Mouse (Mus musculus) embryo, embryonic 10.5 days (tissue): ENCODE data around the gene Serpine1.

ENCODE experiments used
- DNase-seq: peaks from one replicate; pipeline ENCODE4 v3.0.0-alpha.2; 2015; ENCODE audit warnings: low spot score

The Serpine1 gene

GRCm38 (mm10) chr5:137054299-137054698 is 17.8 kb downstream of the Serpine1 start:
- DNase-seq, result no peak

DNA sequence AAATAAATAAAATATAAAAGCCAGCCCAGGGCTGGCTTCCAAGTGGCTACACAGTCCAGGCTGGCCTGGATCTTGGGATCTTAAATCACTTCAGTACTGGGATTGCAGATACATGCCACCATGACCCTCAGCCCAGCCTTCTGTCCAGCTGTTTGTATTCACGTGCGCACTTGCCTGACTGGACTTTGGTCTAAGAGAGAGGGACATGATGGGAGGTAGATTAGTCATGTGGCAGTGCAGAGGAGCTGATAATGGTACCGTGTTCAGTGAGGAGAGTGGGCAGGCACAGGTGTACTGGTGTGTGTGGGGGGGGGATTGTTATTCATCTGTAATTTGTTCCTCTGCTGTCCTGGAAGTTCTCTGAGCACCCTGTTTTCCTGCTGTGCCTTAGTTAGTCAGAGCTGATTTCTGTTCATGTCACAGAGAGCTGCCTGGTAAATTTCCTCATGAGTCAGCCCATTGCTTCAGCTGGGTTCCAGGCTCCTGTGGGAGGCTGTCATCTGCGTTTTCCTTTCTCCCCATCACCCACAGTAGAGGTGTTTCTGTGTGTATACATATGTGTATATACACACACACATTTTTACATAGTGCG is 20.1 kb downstream of the Serpine1 start:
- no peak for DNase-seq

- DNase-seq, result no peak
Measured at GRCm38 (mm10) chr5:137051125-137051524, 20.9 kb downstream of the Serpine1 start.

DNA sequence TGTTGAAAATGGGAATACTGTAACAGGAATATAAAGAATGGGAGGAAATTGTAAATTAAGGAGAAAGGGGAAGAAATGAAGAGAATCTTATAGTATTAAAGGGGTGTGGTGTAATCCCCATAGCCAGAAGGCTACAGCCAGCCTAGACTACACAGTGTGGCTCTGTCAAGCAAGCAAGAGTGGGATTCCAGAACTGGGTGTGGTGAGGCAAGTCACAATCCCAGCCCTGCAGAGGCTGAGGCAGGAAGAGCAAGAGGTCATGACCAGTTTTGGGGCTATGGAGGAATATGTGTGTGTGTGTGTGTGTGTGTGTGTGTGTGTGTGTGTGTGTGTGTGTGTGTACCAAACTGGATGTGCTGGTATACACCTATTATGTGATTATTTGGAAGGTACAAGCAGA is 25.1 kb downstream of the Serpine1 start:
- DNase-seq, result no peak

DNA sequence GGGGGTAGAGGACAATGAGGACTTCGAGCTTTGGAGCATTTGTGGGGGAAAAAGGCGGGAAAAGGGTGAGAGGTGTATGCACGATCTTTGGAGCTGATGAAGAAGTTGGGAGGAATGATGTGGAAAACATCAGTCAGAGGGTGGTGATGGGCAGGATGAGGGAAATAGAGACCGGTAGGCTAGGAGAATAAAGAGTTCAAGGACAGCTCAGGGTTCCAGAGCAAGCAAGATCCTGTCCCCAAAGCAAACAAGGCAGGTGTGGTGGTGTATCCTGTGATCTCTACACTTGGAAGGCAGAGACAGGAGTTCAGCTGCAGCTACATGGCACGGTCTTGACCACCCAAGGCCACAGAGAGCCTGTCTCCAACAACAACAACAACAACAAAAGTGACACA is 25.7 kb downstream of the Serpine1 start:
- no peak for DNase-seq

- DNase-seq, result peak; percentile 99
Measured at GRCm38 (mm10) chr5:137045402-137046323, 26.4 kb downstream of the Serpine1 start, which contains the start of gene Ap1s1. Ap1s1 (minus strand) TSS chr5:137046135.

DNA sequence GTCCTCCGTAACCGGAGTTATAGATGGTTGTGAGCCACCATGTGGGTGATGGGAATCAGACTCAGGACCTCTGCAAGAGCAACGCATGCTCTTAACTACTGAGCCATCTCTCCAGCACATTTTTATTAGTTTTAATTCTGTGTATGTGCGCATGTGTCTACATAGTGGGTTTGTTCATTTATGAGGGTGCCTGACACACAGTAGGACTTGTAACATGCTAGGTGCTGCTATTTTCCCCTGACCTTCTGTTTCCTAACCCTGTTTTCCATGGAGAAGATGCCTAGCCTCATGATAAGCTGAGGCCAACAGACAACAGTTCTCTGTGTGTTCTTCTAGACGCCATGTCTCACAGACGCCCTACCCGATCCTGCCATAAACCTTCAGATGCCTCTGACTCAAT is 28.1 kb downstream of the Serpine1 start:
- no peak for DNase-seq

- DNase-seq, result no peak
Measured at GRCm38 (mm10) chr5:137041442-137041841, 30.6 kb downstream of the Serpine1 start.

DNA sequence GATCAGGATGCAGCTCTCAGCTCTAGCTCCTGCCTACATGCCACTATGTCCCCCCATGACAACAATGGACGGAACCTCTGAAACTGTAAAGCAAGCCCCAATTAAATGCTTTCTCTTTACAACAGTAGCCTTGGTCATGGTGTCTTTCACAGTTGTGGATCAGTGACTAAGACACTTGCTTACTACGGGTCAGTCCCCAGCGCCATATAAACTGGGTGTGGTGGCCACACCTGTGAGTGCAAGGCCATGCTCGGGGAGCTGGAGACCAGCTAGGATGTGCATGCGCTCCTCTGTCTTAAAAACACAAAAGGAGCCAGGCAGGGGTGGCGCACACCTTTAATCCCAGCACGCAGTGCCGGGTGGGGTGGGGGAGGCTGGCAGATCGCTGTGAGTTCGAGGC is 32.6 kb downstream of the Serpine1 start:
- DNase-seq, result no peak

DNA sequence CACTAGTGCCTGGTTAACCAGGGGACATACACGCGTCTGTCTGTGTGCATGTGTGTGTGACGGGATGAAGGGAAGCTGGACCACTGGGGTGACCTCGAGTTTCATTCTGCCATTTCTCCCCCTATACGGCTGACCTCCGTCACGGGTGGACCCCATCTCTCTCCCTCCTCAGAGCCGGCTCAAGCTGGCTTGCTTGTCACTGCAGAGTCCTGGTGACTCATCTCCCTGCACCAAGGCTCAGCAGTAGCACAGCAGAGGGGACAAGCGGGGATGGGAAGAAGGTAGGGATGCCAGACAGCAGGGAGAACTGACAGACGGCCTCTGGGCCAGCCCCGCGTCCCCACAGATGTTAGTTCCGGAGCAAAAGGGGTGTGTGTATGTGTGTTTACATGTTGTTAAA is 35.9 kb downstream of the Serpine1 start:
- DNase-seq, result no peak

DNA sequence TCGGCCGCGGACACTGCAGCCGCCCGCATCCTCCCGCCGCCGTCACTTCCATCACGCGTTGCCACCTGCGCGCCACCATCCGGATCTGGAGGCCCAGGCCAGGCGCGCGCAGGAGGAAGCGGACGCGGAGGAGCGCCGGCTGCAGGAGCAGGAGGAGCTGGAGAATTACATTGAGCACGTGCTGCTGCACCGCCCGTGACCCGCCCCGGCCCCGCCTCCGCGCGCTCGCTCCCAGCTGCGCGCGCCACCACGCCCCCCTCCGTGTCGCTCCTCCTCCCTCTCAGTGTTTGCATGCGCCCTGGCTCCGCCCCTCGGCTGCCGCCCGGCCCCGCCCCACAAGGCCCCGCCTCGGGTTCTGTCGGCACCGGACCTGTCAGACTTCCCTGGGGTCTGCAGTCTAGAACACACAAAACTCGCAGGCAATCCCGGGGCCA is 39.4 kb downstream of the Serpine1 start:
- peak; percentile 90 for DNase-seq

DNA sequence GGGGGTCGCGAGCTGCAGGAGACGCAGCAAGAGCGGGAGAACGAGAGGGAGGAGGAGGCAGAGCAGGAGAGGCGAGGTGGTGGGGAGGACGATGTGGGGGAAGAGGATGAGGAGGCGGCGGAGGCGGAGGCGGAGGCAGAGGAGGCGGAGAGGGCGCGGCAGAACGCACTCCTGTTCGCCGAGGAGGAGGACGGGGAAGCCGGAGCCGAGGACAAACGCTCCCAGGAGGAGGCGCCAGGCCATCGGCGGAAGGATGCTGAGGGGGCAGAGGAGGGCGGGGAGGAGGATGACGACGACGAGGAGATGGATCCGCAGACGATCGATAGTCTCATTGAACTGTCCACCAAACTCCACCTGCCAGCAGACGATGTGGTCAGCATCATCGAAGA is 40.0 kb downstream of the Serpine1 start:
- DNase-seq, result peak; percentile 35

- peak; percentile 35 for DNase-seq
Measured at GRCm38 (mm10) chr5:137031076-137032032, 40.7 kb downstream of the Serpine1 start.

DNA sequence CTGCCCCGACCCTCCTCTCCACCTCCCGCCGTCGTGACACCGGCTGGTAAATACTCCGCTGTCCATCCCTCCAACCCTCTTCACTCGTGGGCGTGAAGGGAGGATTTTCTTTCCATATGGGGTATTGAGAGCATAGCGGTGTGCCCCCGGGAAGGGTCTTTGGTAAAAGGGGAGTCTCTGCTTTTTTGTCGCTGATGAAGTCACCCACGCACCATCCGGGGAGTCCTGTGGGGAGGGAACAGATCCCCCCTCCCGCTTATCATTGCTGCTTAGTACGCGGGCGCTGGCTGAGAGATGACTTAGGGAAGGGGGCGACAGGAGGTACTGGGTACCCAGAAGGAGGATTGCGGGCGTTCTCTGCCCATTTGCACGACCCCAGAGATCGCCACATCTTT is 41.7 kb downstream of the Serpine1 start:
- DNase-seq, result no peak

- DNase-seq, result peak; percentile 99
Measured at GRCm38 (mm10) chr5:137029643-137030415, 42.2 kb downstream of the Serpine1 start.

DNA sequence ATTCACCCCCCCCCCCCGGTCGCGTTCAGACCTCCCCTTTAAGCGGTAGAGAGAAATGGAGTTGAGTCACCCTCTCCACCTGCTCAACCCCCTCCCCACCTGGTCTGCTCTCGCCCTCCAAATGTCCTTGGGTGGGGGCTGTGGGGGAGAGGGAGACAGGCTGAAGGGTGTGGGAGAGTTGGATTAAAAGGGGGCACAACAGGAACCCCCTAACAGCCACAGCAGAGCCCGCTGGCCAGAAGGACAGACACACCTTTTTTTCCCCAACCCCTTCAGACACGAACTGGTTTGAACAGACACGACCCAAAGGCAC is 42.8 kb downstream of the Serpine1 start:
- no peak for DNase-seq

GRCm38 (mm10) chr5:137028561-137029272 is 43.4 kb downstream of the Serpine1 start:
- no peak for DNase-seq

GRCm38 (mm10) chr5:137026092-137026491 is 46.0 kb downstream of the Serpine1 start, which contains the start of gene Vgf:
Vgf (plus strand) TSS chr5:137026392.
- DNase-seq, result no peak

DNA sequence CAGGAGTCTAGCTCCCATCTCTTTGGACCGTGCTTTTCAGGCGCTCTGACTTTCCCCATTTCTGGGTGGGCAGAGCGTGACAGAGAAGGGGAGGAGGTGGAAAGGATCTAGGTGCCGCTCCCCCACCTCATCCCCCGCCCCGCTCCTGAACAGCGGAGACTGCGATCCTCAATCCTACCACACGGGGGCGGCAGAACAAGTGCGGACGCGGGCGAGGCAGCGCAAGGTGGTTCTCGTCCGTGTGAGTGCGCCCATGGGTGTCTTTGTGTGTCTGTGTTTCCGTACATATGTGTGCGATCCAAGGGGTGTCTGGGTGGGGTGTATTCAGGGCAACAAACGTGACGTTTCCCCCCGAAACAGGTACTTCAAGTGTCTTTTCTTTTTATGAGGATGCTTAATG is 46.9 kb downstream of the Serpine1 start:
- DNase-seq, result peak; percentile 81

- DNase-seq, result no peak
Measured at GRCm38 (mm10) chr5:137024318-137024717, 47.8 kb downstream of the Serpine1 start.

GRCm38 (mm10) chr5:137015913-137016312 is 56.2 kb downstream of the Serpine1 start:
- no peak for DNase-seq
